Mouse (Mus musculus) kidney, postnatal 36 days (tissue): ENCODE results near the gene Tppp2.
"Not testable (repeated sequence)": the region's sequence is repeated elsewhere in the genome, so short reads cannot be mapped to it uniquely, and the experiment has no call there.

Source experiments
- DNase-seq, 2 experiments: peaks; one replicate each; pipeline ENCODE4 v3.0.0; 2021 to 2022; ENCODE audit warnings: mixed read lengths in 2 of 2

The Tppp2 gene

GRCm38 (mm10) chr14:51912391-51913061, 5.7 kb upstream of the Tppp2 start:
- peak; percentile 54 to 58 for DNase-seq

GRCm38 (mm10) chr14:51913062-51913959, 4.9 kb upstream of the Tppp2 start:
- DNase-seq, result peak; percentile 91 to 93

DNA sequence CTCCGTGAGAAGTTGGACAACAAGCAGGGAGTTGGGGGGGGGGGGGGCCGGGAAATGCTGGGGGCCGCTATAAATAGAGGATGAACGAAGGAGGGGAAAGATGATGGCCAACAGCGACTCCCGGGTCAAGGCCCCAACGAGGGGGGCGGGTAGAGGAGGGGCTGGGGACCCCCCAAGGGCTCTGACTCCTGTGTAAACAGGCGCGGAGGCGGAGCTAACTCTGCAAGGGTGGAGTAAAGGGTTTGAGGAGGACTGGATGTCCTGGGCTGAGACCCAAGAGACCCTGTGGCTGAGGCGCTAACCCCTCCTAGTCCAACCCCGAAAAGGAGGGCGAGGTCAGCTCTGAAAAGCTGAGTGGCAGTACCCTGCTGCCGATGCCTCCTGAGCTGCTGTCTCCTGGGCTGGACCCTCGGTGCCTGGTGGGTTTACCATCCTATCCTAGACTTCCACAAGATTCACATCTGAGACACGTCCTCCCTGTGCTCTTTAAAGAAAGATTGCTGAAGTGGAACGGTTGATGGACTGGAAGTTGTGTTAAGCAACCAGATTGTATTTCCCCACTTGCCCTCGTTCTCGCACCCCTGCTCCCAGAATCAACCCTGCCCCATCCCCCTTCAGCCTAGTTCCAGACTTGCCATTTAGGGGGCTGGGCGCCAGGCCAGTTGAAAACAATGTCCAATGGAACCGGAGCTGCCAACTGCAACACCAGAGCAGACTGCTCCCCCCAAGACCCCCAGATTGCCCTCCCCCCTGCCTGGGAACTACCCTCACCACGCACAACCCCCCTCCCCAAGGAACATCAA, 4.1 kb upstream of the Tppp2 start, which contains the start of gene Ndrg2:
Gene Ndrg2 (minus strand): TSS at position 199 of the 803 bp plus-strand sequence.
- DNase-seq, result peak; percentile 80 to 85

- no peak for DNase-seq
These were observed 3.2 kb upstream of the Tppp2 start for GRCm38 (mm10) chr14:51915030-51915429.

- no peak for DNase-seq
These were observed 1.7 kb upstream of the Tppp2 start for GRCm38 (mm10) chr14:51916539-51916938.

DNA sequence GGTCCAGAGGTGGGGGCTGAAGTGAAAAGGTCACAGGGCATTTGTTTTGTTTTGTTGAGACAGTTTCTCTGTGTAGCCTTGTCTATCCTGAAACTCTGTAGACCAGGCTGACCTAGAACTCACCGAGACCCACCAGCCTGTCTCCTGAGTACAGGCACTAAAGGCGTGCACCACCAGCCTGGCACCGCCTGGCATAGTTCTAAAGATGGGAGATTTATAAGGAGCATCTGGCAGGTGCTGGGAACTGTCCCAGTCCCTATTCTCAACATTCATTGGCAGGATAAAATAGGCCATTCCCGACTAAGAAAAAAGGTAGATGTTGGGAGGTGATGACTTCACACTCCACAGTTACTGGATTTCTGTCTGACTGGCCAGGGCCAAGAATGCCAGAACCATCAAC, 741 bp downstream of the Tppp2 start:
- DNase-seq, result no peak

GRCm38 (mm10) chr14:51921759-51922570, 3.7 kb downstream of the Tppp2 start:
- no peak for DNase-seq

DNA sequence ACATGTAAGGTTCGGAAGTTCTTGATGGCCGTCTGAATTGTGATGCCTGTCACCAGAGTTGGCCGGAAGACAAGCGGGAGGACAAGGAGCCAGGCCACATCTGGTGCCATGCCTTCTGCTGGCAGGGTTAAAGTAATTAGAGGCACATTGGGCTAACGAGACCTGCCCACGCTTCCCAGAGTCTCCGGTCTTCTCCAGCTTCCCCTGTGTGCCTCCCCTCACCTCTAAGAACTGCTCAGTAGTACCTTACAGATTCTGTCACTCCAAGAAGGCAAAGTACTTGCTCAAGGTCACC, 4.3 kb downstream of the Tppp2 start, which contains the start of gene Rnase13:
Gene Rnase13 (minus strand): TSS at position 203 of the 295 bp plus-strand sequence.
- no peak for DNase-seq

DNA sequence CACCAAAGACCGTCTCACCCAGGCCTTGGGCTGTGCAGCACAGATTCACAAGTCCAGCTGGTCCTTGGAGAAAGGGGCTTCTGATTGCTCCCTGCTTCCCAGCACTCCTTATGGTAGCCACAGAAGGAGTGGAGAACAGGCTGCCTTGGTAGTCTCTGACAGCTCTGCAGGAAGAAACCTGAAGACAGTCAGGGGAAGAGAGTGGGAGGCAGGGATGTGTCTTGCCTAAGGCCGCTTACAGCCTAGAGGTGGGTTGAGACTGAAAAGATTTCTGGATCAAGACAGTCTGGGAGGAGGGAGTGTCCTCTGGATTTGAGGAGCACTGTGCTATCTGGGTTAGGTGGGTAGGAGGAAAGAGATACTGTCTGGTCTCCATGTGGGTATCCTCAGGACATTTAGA, 4.7 kb downstream of the Tppp2 start:
- DNase-seq, result no peak

GRCm38 (mm10) chr14:51923492-51923891, 5.3 kb downstream of the Tppp2 start:
- DNase-seq, result no peak

DNA sequence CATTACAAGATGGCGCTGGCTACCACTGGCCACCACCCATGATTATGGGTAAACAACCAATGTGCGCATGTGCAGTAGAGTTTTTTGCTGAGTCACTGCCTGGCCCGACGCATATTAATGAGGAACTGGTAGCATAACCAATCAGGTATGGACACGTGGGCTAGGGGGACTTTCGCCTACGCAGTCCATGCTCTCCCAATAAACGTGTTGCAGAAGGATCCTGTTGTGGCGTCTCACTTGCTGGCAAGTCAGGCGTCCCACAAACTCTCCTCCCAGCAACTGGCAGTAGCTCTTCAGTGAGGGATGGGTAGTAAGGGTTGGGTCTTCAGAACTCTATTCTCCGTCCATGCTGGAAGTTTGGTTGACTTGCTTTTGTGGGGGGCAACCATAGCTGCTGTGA, 8.7 kb downstream of the Tppp2 start:
- not testable (repeated sequence) for DNase-seq

DNA sequence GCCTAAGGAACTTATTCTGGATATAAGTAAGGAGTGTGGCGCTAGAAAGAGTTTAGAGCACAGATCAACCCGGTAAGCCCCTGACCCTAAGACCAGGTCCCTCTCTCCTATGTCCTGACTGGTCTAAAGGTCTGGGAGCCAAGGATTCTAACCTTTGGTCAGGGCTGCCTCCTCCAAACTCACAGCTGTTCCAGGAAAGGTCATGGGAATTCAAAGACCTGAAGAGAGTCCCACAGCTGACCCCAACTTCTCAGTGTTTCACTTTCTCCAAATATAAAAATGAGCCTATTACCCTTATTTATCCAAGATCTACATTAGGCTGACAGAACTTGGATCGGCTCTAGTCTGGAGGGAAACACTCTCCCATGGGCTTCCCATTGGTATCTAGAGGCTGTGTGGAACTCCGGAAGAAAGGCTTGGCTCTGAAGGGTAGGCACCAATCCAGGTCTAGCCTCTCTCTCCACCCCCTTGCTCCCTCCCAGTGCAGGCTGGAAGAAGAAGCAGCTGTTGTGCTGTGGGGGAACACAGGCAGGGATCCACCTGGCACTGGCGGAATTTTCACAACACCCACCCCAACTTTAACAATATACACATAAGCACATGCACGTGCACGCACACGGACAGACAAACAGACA, 11.2 kb downstream of the Tppp2 start:
- peak; percentile 73 to 77 for DNase-seq

DNA sequence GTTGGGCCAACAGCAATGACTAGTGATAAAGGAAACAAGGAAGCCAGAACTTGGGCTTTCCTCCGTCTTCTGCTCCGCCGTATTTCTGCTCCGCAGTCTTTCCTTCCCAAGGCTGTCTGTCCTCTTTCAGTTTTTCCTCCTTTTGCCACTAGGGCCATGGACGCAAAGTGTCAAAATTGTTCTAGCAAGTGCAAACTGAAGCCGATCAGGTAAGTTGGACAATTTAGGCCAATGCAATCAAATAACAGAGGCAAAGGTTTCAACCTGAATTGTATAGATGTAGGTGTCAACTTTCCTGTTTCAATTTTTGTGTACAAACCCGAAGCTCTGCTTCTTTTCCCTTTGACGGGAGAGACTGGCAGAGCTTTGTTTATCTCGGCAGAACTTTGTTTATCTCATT, 11.7 kb downstream of the Tppp2 start:
- DNase-seq, result no peak

DNA sequence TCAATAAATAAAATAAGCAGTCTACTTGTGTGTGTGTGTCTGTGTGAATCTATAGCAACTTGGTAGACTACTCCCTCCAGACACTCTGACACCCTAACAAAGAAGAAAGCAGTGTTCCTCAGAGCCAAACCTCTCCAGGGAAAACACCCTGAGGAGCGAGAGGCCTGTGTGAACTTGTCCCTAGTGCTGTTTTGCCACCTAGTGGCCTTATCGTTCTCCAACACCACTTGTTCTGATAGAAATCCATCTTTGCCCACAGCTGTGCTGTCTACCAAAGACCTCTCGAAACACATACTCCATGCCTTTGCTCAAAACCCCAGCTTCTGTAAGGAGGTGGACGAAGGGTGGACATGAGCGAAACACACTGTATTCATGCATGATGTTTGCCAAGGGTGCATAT, 12.6 kb downstream of the Tppp2 start:
- DNase-seq, result peak; percentile 81 to 86

DNA sequence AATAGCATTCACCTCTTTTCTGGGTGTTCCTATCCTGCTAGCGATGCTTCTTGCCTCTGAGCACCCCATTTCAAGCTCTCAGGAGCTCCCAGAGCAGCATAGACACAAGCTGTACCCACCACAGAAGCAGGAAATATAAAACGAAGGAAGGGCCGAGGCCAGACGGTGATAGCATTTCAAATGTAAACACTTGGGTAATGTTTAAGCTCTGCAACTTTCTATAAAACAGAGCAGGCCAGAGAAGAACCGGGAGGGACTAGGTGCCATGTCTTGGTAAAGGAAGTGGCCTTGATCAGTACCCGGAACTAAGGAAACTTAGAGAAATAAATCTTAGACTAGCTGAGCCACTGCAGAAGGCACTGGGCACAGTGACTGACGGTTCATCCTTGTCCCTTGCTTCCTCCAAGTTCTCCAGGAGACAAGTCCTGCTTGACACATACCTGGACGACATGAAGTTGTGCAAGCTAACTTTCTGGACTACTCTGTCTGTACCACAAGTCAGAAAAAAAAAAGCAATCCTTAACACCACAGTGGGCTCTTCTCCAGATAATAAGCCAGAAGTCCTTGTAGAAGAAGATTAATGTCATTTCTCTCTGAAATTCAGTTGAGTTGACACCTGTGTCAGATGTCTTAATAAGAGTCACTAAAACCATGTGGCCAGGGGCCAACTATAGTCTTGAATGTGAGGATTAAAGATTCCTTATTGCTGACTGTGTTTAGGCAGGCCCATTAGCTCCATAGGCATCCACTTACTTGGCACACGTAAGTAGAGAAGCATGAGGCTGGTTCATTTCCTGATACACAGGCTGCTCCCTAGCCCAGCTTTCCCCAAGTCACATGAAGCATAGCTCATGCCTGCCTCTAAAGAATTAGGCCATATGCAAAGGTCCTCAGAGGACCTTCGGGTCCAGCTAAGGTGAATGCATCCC, 14.1 kb downstream of the Tppp2 start:
- no peak for DNase-seq

- no peak for DNase-seq
These were observed 20.8 kb downstream of the Tppp2 start for GRCm38 (mm10) chr14:51939005-51939404.

DNA sequence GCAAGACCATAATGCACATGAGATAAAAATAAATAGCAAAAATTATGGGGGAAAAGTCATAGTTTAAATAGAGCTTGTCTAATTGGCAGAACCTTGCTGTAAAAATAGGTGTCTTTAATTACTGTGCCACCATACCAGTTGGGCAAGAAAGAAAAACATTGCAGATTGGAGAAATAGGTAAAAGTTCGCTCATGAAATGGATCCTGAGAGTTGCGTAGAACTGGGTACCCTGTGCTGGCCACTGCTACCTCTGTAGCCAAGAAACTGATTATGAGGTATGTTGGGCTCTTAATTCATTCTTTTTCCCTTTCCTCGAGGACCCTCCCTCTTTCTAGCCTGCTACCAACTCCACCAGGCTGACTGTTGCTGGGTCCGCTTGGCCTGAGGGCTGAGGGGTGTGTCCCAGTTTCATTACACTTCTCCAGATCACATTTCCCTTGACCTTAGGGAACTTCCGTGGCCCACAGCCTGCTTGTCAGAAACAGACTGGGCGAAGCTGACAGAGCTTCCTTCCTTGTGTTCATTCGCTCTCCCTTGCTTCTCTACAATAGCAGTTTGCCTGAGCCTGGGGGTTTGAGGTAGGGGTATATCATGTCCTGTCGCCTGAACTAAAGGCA, 22.8 kb downstream of the Tppp2 start:
- peak; percentile 67 to 68 for DNase-seq

- no peak for DNase-seq
These were observed 23.4 kb downstream of the Tppp2 start for GRCm38 (mm10) chr14:51941577-51941976.

DNA sequence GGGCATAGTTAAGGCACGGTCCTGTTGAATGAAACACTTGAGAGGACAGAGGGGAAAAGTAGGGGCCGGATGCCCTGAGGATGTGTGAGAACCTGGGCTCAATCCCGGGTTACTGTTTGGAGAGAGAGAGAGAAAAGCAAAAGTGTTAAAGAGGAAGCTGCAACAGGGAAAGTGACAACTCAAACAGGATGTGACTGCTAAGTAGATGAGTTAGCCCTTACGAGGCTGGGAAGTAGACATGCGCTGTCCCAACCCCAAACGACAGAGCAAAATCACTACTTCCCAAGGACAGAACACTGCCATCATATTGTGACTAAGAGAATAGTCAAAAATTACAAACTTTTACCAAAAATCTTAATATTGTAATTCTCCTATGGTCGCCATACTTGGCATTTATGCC, 24.0 kb downstream of the Tppp2 start:
- DNase-seq, result no peak

- DNase-seq, result no peak
These were observed 25.1 kb downstream of the Tppp2 start for GRCm38 (mm10) chr14:51943336-51943735.
